Comparison of ENCODE assay signal across 20 mouse cellular contexts in the genomic region with DNA sequence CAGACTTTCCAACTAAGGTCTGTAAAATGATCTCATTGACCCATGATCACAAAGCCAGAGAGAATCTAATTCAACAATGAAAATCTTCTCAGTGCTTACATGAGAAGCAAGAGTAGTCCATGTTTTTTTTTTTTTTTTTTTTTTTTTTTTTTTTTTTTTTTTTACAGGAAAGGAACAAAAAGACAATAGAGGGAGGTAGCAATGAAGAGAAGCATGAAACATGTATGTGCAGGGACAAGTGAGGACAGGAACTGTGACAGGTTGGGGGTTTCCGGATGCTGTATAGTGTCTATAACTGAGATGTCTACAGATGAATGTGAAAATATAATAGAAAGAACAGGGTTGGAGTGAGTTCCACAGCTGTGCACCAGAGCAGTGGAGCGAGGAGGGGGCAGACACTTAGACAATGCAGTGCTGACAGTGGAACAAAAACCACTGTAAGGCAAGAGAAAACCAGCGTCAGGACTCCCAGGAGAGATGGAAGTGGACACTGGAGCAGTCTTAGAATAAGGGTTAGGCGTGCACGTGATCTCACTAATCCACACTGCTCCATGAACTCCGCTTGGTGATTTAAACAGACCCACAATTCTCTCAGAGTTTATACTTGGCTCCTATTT.
DNase-seq lines count a peak whose midpoint lies in the region; ATAC-seq and TF ChIP-seq lines count a peak whose summit lies in the region.
"Had no signal": no experiment of that assay in that cellular context is flagged by ENCODE, and none has a peak within 500 bp of the region (broad histone marks: within the 10 kb centered on the region; RNA-seq: fewer than 3 reads in every experiment).

No protein-coding gene starts in this region.

- no peak overlapping the region for H3K4me3 ChIP-seq in forebrain, embryonic 11.5 days (ENCODE audit: low read depth, low read length)
- H3K4me3 ChIP-seq in forebrain, embryonic 13.5 days, result no peak overlapping the region
- no peak overlapping the region for H3K4me3 ChIP-seq in hindbrain, embryonic 13.5 days
- H3K4me3 ChIP-seq in hindbrain, embryonic 14.5 days (replicated peaks; ENCODE audit: low read length), result no peak overlapping the region
- no peak overlapping the region for H3K4me3 ChIP-seq in cortical plate, adult 2 months (ENCODE audit: insufficient read depth, low read length)
- no peak overlapping the region for H3K4me3 ChIP-seq in cerebellum, adult 2 months (replicated peaks; ENCODE audit: insufficient read depth, low read depth, low read length)
- H3K4me3 ChIP-seq: hindbrain, embryonic 15.5 days; limb, embryonic 15.5 days; liver, embryonic 15.5 days; stomach, embryonic 15.5 days had no signal

- H3K9ac ChIP-seq in forebrain, embryonic 11.5 days (ENCODE audit: low read length), result no peak overlapping the region
- no peak overlapping the region for H3K9ac ChIP-seq in forebrain, embryonic 13.5 days
- H3K9ac ChIP-seq in hindbrain, embryonic 13.5 days, result no peak overlapping the region
- no peak overlapping the region for H3K9ac ChIP-seq in hindbrain, embryonic 14.5 days
- H3K9ac ChIP-seq: hindbrain, embryonic 15.5 days; limb, embryonic 15.5 days; liver, embryonic 15.5 days; stomach, embryonic 15.5 days had no signal

- no peaks in the 10 kb centered on the region for H3K27me3 ChIP-seq in forebrain, embryonic 11.5 days (ENCODE audit: control insufficient read depth, insufficient read depth, low read length)
- H3K27me3 ChIP-seq in forebrain, embryonic 13.5 days, result no peaks in the 10 kb centered on the region
- H3K27me3 ChIP-seq in hindbrain, embryonic 13.5 days, result no peaks in the 10 kb centered on the region
- no peaks in the 10 kb centered on the region for H3K27me3 ChIP-seq in hindbrain, embryonic 14.5 days (ENCODE audit: control insufficient read depth, insufficient read depth, low read length)
- no peaks in the 10 kb centered on the region for H3K27me3 ChIP-seq in cerebellum, adult 2 months (ENCODE audit: control insufficient read depth, insufficient read depth, low read length)
- H3K27me3 ChIP-seq: hindbrain, embryonic 15.5 days; limb, embryonic 15.5 days; liver, embryonic 15.5 days; stomach, embryonic 15.5 days had no signal

- no peak for DNase-seq in forebrain, embryonic 11.5 days (ENCODE audit: low spot score)
- DNase-seq in hindbrain, embryonic 14.5 days (ENCODE audit: low spot score), result no peak
- peak; percentile 38 for DNase-seq in A20 (ENCODE audit: low read depth, low spot score)
- DNase-seq in layer of hippocampus, postnatal 25 days (ENCODE audit: extremely low spot score in 1 of 2, low spot score in 1 of 2), result no peak
- no peak for DNase-seq in cerebellum, adult 2 months
- DNase-seq: cerebellum, adult 9-11 months; gastrocnemius, postnatal 25 days; kidney, adult 18-20 months; kidney, postnatal 14 days; retina, postnatal 1 day; thymus, adult 18-20 months; thymus, postnatal 4 days had no signal

- H3K36me3 ChIP-seq in forebrain, embryonic 11.5 days (ENCODE audit: control insufficient read depth, insufficient read depth, low read length), result no peaks in the 10 kb centered on the region
- no peaks in the 10 kb centered on the region for H3K36me3 ChIP-seq in forebrain, embryonic 13.5 days (ENCODE audit: poor library complexity, severe bottlenecking)
- H3K36me3 ChIP-seq in hindbrain, embryonic 13.5 days, result no peaks in the 10 kb centered on the region
- H3K36me3 ChIP-seq in hindbrain, embryonic 14.5 days (replicated peaks; ENCODE audit: control insufficient read depth, insufficient read depth), result no peaks in the 10 kb centered on the region
- H3K36me3 ChIP-seq: hindbrain, embryonic 15.5 days; limb, embryonic 15.5 days; liver, embryonic 15.5 days; stomach, embryonic 15.5 days had no signal

- no peak for TF ChIP-seq CTCF in cortical plate, adult 2 months (IDR thresholded peaks at IDR 0.05; ENCODE audit: extremely low read depth, insufficient read depth, low read length)
- no peak for TF ChIP-seq CTCF in cerebellum, adult 2 months (IDR thresholded peaks at IDR 0.05; ENCODE audit: borderline replicate concordance, insufficient read depth, low read depth, low read length)

- no peaks in the 10 kb centered on the region for H3K4me1 ChIP-seq in forebrain, embryonic 11.5 days (replicated peaks; ENCODE audit: control insufficient read depth, insufficient read depth, low read length)
- H3K4me1 ChIP-seq in forebrain, embryonic 13.5 days, result 0 out of 2 replicates have a peak, but pooled peaks cover 4% of the 10 kb centered on the region
- no peaks in the 10 kb centered on the region for H3K4me1 ChIP-seq in hindbrain, embryonic 13.5 days (replicated peaks)
- no peaks in the 10 kb centered on the region for H3K4me1 ChIP-seq in hindbrain, embryonic 14.5 days (replicated peaks; ENCODE audit: control insufficient read depth, insufficient read depth, low read length)
- no peaks in the 10 kb centered on the region for H3K4me1 ChIP-seq in cortical plate, adult 2 months (ENCODE audit: control insufficient read depth, insufficient read depth, low read length)
- no peaks in the 10 kb centered on the region for H3K4me1 ChIP-seq in cerebellum, adult 2 months (ENCODE audit: control insufficient read depth, insufficient read depth, low read length)
- H3K4me1 ChIP-seq: hindbrain, embryonic 15.5 days; limb, embryonic 15.5 days; liver, embryonic 15.5 days; stomach, embryonic 15.5 days had no signal

- ATAC-seq in forebrain, embryonic 11.5 days (replicated peaks; ENCODE audit: low FRiP score), result peak; percentile 61
- no peak for ATAC-seq in forebrain, embryonic 13.5 days
- ATAC-seq in hindbrain, embryonic 13.5 days (ENCODE audit: low FRiP score), result 0 out of 2 replicates have a peak, but pooled peaks have one; percentile 54
- no peak for ATAC-seq in hindbrain, embryonic 14.5 days (ENCODE audit: low FRiP score)

- no peak overlapping the region for H3K27ac ChIP-seq in forebrain, embryonic 11.5 days (ENCODE audit: low read depth, low read length)
- H3K27ac ChIP-seq in forebrain, embryonic 13.5 days, result no peak overlapping the region
- H3K27ac ChIP-seq in hindbrain, embryonic 13.5 days, result no peak overlapping the region
- no peak overlapping the region for H3K27ac ChIP-seq in hindbrain, embryonic 14.5 days
- peak overlapping the region; percentile 40; the same call in 1 of the 2 replicates for H3K27ac ChIP-seq in cortical plate, adult 2 months (ENCODE audit: insufficient read depth, low read length)
- H3K27ac ChIP-seq in cerebellum, adult 2 months (ENCODE audit: insufficient read depth, low read length), result no peak overlapping the region
- H3K27ac ChIP-seq: hindbrain, embryonic 15.5 days; limb, embryonic 15.5 days; liver, embryonic 15.5 days; macrophage; stomach, embryonic 15.5 days had no signal

- 51% methylated on average over 6 of the region's 6 CpGs for WGBS in forebrain, embryonic 11.5 days
- WGBS in forebrain, embryonic 13.5 days, result 46% methylated on average over 6 of the region's 6 CpGs
- 37% methylated on average over 6 of the region's 6 CpGs for WGBS in hindbrain, embryonic 13.5 days
- WGBS in hindbrain, embryonic 14.5 days, result 33% methylated on average over 6 of the region's 6 CpGs
- WGBS in cerebellum, adult 2 months, result 29% methylated on average over 6 of the region's 6 CpGs

- H3K4me2 ChIP-seq in forebrain, embryonic 11.5 days (ENCODE audit: low read depth, low read length, severe bottlenecking), result no peak overlapping the region
- H3K4me2 ChIP-seq in forebrain, embryonic 13.5 days, result no peak overlapping the region
- no peak overlapping the region for H3K4me2 ChIP-seq in hindbrain, embryonic 13.5 days
- no peak overlapping the region for H3K4me2 ChIP-seq in hindbrain, embryonic 14.5 days (replicated peaks)
- H3K4me2 ChIP-seq: hindbrain, embryonic 15.5 days; limb, embryonic 15.5 days; liver, embryonic 15.5 days; stomach, embryonic 15.5 days had no signal

- no peak for TF ChIP-seq POLR2A in cortical plate, adult 2 months (IDR thresholded peaks at IDR 0.05; ENCODE audit: extremely low read depth, insufficient read depth, low read length)
- no peak for TF ChIP-seq POLR2A in cerebellum, adult 2 months (IDR thresholded peaks at IDR 0.05; ENCODE audit: borderline replicate concordance, insufficient read depth, low read length)

- H3K9me3 ChIP-seq in forebrain, embryonic 11.5 days (ENCODE audit: control insufficient read depth, low read length), result no peaks in the 10 kb centered on the region
- H3K9me3 ChIP-seq in forebrain, embryonic 13.5 days (replicated peaks), result no peaks in the 10 kb centered on the region
- no peaks in the 10 kb centered on the region for H3K9me3 ChIP-seq in hindbrain, embryonic 13.5 days
- H3K9me3 ChIP-seq in hindbrain, embryonic 14.5 days (ENCODE audit: control insufficient read depth, low read length), result no peaks in the 10 kb centered on the region
- H3K9me3 ChIP-seq: hindbrain, embryonic 15.5 days; limb, embryonic 15.5 days; liver, embryonic 15.5 days; stomach, embryonic 15.5 days had no signal

Comparison
In these comparisons a context has a peak if more than half of its experiments do, and no peak if none do; other contexts are left out.
1. ATAC-seq: peak in forebrain, embryonic 11.5 days (single experiment) and hindbrain, embryonic 13.5 days (single experiment); none in forebrain, embryonic 13.5 days (single experiment) and hindbrain, embryonic 14.5 days (single experiment).